Mouse (Mus musculus): Measurements from ENCODE around the gene Bicdl1.

DNA sequence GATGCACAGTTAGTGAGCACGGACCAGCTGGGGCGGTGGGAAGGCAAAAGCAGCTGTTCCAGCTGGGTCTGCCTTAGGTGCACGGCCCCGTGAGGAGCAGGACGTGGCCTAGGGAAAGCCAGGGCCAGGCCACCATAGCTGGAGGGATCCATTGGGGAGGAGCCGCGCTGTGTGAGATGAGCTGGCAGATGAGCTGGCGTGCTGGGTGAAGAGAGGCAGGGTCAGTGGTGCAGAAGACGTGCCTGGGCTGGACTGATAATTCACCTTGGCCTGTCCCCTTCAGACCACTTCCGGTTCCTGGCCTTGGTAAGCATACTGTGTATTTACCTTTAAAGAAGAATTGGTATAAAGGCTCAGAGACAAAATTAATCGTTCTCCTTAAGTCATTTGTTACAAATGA lies 119.9 kb downstream of the Bicdl1 start:
- TF ChIP-seq CTCF (IDR thresholded peaks at IDR 0.05; ENCODE audit: low read depth) (no peak), EP300 (optimal IDR thresholded peaks at IDR 0.05) (no peak)

Measured in stomach, postnatal 0 days (tissue).